In the genomic region with DNA sequence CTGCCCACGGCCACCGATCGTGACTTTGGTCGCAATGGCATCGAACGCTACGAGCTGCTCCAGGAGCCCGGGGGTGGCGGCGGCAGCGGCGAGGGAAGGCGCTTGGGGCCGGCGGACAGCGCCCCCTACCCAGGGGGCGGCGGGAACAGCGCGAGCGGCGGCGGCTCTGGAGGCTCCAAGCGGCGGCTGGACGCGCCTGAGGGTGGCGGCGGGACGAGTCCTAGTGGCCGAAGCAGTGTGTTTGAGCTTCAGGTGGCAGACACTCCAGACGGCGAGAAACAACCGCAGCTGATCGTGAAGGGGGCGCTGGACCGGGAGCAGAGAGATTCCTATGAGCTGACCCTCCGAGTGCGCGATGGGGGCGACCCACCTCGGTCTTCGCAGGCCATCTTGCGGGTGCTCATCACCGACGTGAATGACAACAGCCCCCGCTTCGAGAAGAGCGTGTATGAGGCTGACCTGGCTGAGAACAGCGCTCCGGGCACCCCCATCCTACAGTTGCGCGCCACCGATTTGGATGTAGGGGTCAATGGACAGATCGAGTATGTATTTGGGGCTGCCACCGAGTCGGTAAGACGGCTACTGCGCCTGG, we compare ENCODE assay signal across 8 mouse cellular contexts. TPM values are rescaled to one million over a fixed set of nuclear protein-coding genes. Genes with fewer than 3 reads are reported as not detected.
DNase-seq lines count a peak whose midpoint lies in the region; ATAC-seq and TF ChIP-seq lines count a peak whose summit lies in the region.

No protein-coding gene starts in this region.

- no peak for ATAC-seq in kidney, embryonic 15.5 days (replicated peaks; ENCODE audit: low FRiP score)
- ATAC-seq in liver, embryonic 14.5 days (ENCODE audit: insufficient read depth), result no peak
- ATAC-seq in neural tube, embryonic 14.5 days (ENCODE audit: low read depth), result no peak

- H3K36me3 ChIP-seq in kidney, embryonic 15.5 days, result no peaks in the 10 kb centered on the region
- no peaks in the 10 kb centered on the region for H3K36me3 ChIP-seq in liver, embryonic 14.5 days (replicated peaks; ENCODE audit: control insufficient read depth, insufficient read depth, low read depth)
- H3K36me3 ChIP-seq in neural tube, embryonic 14.5 days (ENCODE audit: control insufficient read depth, insufficient read depth, low read length), result no peaks in the 10 kb centered on the region

- peaks cover 35% of the 10 kb centered on the region for H3K4me1 ChIP-seq in kidney, embryonic 15.5 days
- peaks cover 0 to 7% of the 10 kb centered on the region in 2 experiments; a peak in 2 of 4 replicates for H3K4me1 ChIP-seq in liver, embryonic 14.5 days (replicated peaks; ENCODE audit: control insufficient read depth in 2 of 2, insufficient read depth in 2 of 2, low read length in 1 of 2)
- peaks cover 12% of the 10 kb centered on the region; the same call in 1 of the 2 replicates for H3K4me1 ChIP-seq in neural tube, embryonic 14.5 days (ENCODE audit: control insufficient read depth, insufficient read depth, low read length)

- WGBS in kidney, embryonic 15.5 days, result under 1% methylated on average over 59 of the region's 59 CpGs
- under 1% methylated on average over 59 of the region's 59 CpGs for WGBS in liver, embryonic 14.5 days (ENCODE audit: insufficient replicate concordance)
- under 1% methylated on average over 59 of the region's 59 CpGs for WGBS in neural tube, embryonic 14.5 days

- H3K27me3 ChIP-seq in kidney, embryonic 15.5 days, result peaks cover 30% of the 10 kb centered on the region
- H3K27me3 ChIP-seq in liver, embryonic 14.5 days (ENCODE audit: control insufficient read depth, insufficient read depth, low read length), result peaks cover 61% of the 10 kb centered on the region
- H3K27me3 ChIP-seq in neural tube, embryonic 14.5 days (ENCODE audit: control insufficient read depth, insufficient read depth, low read length), result peaks cover 11% of the 10 kb centered on the region; the same call in 1 of the 2 replicates

- DNase-seq in kidney, adult 11 months, result peak; percentile 6
- DNase-seq in kidney, adult 18-20 months, result no peak
- peak; percentile 81 for DNase-seq in embryo, embryonic 11 days
- DNase-seq in heart, adult 9 months (ENCODE audit: low spot score in 2 of 2), result peak; percentile 18 to 35
- DNase-seq in liver, embryonic 14.5 days (ENCODE audit: low read depth in 3 of 3, low spot score in 3 of 3), result peak in 1 of 3 experiments; percentile 16
- peak; percentile 76 for DNase-seq in thymus, postnatal 4 days

- TF ChIP-seq EP300 in liver, embryonic 14.5 days (IDR thresholded peaks at IDR 0.05; ENCODE audit: low read depth), result no peak

- H3K9me3 ChIP-seq in kidney, embryonic 15.5 days (replicated peaks), result no peaks in the 10 kb centered on the region
- H3K9me3 ChIP-seq in liver, embryonic 14.5 days (ENCODE audit: control insufficient read depth, low read length), result no peaks in the 10 kb centered on the region
- H3K9me3 ChIP-seq in neural tube, embryonic 14.5 days (ENCODE audit: control insufficient read depth, low read length), result no peaks in the 10 kb centered on the region

- H3K4me3 ChIP-seq in kidney, embryonic 15.5 days (replicated peaks), result peak overlapping the region; percentile 67
- H3K4me3 ChIP-seq in liver, embryonic 14.5 days (ENCODE audit: insufficient read depth in 1 of 2, low read depth in 2 of 2, low read length in 2 of 2), result peak overlapping the region; percentile 57 to 60
- peak overlapping the region; percentile 73 for H3K4me3 ChIP-seq in neural tube, embryonic 14.5 days (ENCODE audit: low read depth, low read length)

- peak overlapping the region; percentile 59 for H3K9ac ChIP-seq in kidney, embryonic 15.5 days
- no peak overlapping the region for H3K9ac ChIP-seq in liver, embryonic 14.5 days (replicated peaks)
- H3K9ac ChIP-seq in neural tube, embryonic 14.5 days (replicated peaks; ENCODE audit: low read depth, low read length), result peak overlapping the region; percentile 81

- TF ChIP-seq CTCF in liver, embryonic 14.5 days (IDR thresholded peaks at IDR 0.05; ENCODE audit: low read depth), result peak; percentile 27; the same call in 1 of the 2 replicates

- peak overlapping the region; percentile 95 for H3K4me2 ChIP-seq in kidney, embryonic 15.5 days
- peak overlapping the region; percentile 90 for H3K4me2 ChIP-seq in liver, embryonic 14.5 days (ENCODE audit: low read depth)
- peak overlapping the region; percentile 69 for H3K4me2 ChIP-seq in neural tube, embryonic 14.5 days (ENCODE audit: low read depth, low read length)

- no peak overlapping the region for H3K27ac ChIP-seq in kidney, embryonic 15.5 days
- no peak overlapping the region for H3K27ac ChIP-seq in liver, embryonic 14.5 days
- H3K27ac ChIP-seq in neural tube, embryonic 14.5 days (ENCODE audit: low read depth, low read length), result peak overlapping the region; percentile 88

RNA-seq across cellular contexts. Expression of a gene that starts 1.9 kb away (rescaled TPM):
- 4.8 and 6.3 TPM in 2 replicates for polyA plus RNA-seq in kidney, embryonic 15.5 days (2015; fragmentation: Nextera tagmentation; extraction: Ambion mirVana)
- polyA plus RNA-seq in liver, embryonic 14.5 days (2012; rRNA removed), result 0.57 and 0.64 TPM in 2 replicates
- polyA plus RNA-seq in liver, embryonic 14.5 days (2014; fragmentation: Nextera tagmentation; extraction: Ambion mirVana), result 0.34 and 0.49 TPM in 2 replicates
- 40.9 and 47.6 TPM in 2 replicates for polyA plus RNA-seq in neural tube, embryonic 14.5 days (2014; fragmentation: Nextera tagmentation; extraction: Ambion mirVana)
